Mouse (Mus musculus): ENCODE measurements around the gene Reps1.

DNA sequence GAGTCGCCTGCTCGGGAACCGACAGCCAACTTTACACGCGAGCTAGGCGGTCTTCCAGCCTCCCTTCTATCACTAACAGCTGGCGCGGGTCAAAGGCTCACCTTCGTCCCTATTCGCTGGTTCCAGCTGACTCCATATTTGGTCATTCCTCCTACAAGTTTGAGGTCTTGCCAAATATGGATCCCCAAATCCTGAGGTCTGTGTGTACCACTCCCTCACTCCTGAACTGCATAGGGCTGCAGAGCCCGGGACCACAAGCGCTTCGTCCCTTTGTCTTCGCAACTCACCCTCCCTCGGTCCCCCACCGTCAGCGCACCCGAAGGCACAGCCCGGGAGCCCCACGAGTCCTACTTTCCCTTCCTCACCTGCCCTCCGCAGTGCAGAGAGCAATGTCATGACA, 33.3 kb upstream of the Reps1 start:
- TF ChIP-seq MYOG (IDR thresholded peaks at IDR 0.05; ENCODE audit: control insufficient read depth, extremely low read depth, insufficient read length) = no peak
- TF ChIP-seq MYOD1 (IDR thresholded peaks at IDR 0.05; ENCODE audit: control insufficient read depth, insufficient read length, low read depth) = no peak
- TF ChIP-seq CTCF (IDR thresholded peaks at IDR 0.05; ENCODE audit: control insufficient read depth, insufficient read depth, insufficient read length) = no peak
- TF ChIP-seq FOSL1 (IDR thresholded peaks at IDR 0.05; ENCODE audit: insufficient read depth, low read length, poor library complexity, severe bottlenecking) = no peak
- TF ChIP-seq CEBPB (IDR thresholded peaks at IDR 0.05; ENCODE audit: low read depth) = no peak
- peak; percentile 17 for TF ChIP-seq MAX (IDR thresholded peaks at IDR 0.05)
- no peak for TF ChIP-seq USF1 (IDR thresholded peaks at IDR 0.05; ENCODE audit: low read depth)

All from C2C12 (cell line).